Mouse (Mus musculus) adrenal gland, postnatal 36 days (tissue): Measurements from ENCODE around the gene Pth1r. TPM values are rescaled to one million over a fixed set of nuclear protein-coding genes. Genes with fewer than 3 reads are reported as not detected.

Source experiments
- DNase-seq, 2 experiments: peaks; one replicate each; pipeline ENCODE4 v3.0.0; 2021; ENCODE audit warnings: mixed read lengths in 1 of 2
- total RNA-seq, 2 experiments: library from RNA; stranded (reverse); gene quantifications; 2 replicates each; pipeline ENCODE4 v1.2.3; 2021

The Pth1r gene
- total RNA-seq, 2 experiments from 2014 or later = 12.5 to 23.1 TPM

- DNase-seq = no peak
Observed at GRCm38 (mm10) chr9:110750404-110751187, 3.7 kb upstream of the Pth1r start.

GRCm38 (mm10) chr9:110748451-110748850 is 1.5 kb upstream of the Pth1r start:
- no peak for DNase-seq

GRCm38 (mm10) chr9:110746238-110746637 is 707 bp downstream of the Pth1r start:
- DNase-seq = no peak

DNA sequence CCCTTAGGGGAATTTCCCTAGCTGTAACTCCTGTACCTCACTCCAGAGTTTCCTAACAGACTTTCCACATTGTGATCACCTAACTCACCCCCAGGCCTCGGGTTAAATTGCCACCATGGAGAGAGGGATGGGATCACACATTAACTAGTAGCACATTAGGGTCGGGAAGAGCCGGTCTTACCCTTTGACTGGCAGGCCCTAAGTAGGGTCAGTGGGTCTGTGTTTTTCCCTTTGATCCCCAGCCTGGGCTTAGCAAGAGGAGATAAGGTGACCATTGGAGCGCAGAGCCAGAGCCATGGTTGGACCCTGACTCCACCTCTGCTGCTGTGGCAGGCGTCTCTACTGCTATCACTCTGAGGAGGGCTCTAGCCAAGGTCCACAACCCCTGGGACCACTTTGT is 1.2 kb downstream of the Pth1r start:
- DNase-seq = no peak

GRCm38 (mm10) chr9:110743456-110744323 is 3.3 kb downstream of the Pth1r start:
- peak in 1 of 2 experiments; percentile 63 for DNase-seq

GRCm38 (mm10) chr9:110742951-110743455 is 3.9 kb downstream of the Pth1r start:
- DNase-seq = peak in 1 of 2 experiments; percentile 46

- DNase-seq = peak; percentile 45 to 50
Observed at GRCm38 (mm10) chr9:110742295-110742950, 4.5 kb downstream of the Pth1r start.

- DNase-seq = no peak
Observed at GRCm38 (mm10) chr9:110741711-110742294, 5.1 kb downstream of the Pth1r start, which contains the start of gene Myl3. Myl3 (plus strand) TSS chr9:110741861.

- no peak for DNase-seq
Observed at GRCm38 (mm10) chr9:110739961-110740360, 7.0 kb downstream of the Pth1r start.

GRCm38 (mm10) chr9:110738054-110738453 is 8.9 kb downstream of the Pth1r start:
- no peak for DNase-seq

DNA sequence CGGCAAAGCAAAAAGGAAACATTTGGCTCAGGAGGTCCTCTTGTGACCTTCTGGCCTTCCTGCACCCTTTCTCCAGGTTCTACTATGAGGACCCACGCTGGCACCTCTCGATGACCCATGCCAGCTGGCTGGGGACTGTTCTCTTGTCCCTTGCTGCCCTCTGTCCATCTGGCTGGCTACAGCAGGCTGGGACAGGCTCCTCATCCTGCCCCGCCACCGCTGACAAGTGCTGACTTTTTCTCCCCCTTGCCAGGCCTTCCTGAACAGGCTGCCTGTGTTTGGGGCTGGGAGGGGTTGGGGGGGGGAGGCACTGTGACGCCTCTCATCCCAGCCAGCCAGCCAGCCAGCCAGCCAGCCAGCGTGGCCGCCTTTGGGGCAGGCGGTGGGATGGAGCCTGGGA is 10.6 kb downstream of the Pth1r start:
- DNase-seq = no peak

DNA sequence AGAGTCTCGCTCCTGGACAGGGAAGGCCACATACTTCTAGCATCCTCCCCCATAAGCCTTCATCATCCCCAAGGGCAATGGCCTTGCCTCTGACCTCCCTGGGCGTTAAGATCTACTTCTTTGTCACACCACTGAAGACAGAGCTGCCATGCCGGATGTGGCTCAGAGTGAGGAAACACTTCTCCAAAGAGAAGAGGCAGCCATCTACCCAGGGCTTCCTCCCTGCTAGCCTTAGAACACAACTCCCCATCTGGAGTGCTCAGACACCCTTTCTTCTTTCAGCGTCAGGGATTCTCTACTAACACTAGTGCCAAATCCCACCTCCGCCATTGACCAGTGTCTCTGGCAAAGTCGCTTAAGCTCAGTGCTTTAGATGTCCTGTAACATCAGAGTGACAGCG is 12.8 kb downstream of the Pth1r start:
- DNase-seq = no peak

DNA sequence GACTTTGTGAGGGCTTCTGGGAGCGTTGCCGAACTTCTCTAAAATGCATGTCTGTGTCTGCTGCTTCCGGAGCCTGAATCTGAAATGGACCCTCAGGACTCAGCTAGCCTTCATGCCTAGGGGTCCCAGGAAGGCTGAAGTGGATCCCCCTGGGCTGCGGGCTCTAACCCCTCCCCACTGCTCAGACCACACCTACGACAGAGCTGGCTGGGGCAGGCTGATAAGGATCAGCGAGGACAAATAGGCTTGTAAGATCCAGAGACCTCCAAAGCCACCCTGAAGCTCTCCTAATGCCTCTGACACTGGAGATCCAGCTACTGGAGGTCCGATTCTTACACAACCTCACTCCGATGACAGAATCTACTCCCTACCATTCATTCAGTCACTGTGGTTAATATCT is 13.8 kb downstream of the Pth1r start:
- DNase-seq = no peak

- peak; percentile 83 to 89 for DNase-seq
Observed at GRCm38 (mm10) chr9:110732623-110733022, 14.3 kb downstream of the Pth1r start.

DNA sequence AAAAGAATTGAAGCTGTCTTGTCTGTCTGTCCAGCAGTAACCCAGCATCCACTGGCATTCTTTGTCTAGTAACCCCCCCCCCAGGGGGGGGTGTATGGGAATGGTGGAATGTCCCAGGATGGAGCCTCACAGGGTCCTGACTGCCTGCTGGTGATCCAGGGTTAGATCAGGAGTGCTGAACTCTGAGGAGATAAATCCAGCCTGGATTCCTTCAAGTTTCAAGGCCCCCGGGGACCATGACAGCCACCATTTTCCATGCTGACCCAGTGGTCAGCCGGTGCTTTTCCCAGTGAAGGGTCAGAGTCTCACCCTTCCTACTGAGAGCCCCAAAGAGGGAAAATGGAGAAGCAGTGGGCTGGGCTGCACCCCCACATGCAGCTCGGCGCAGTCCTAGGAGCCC is 15.1 kb downstream of the Pth1r start:
- DNase-seq = no peak

GRCm38 (mm10) chr9:110729841-110730240 is 17.1 kb downstream of the Pth1r start:
- DNase-seq = peak; percentile 59 to 66

GRCm38 (mm10) chr9:110726867-110727266 is 20.1 kb downstream of the Pth1r start:
- DNase-seq = no peak

DNA sequence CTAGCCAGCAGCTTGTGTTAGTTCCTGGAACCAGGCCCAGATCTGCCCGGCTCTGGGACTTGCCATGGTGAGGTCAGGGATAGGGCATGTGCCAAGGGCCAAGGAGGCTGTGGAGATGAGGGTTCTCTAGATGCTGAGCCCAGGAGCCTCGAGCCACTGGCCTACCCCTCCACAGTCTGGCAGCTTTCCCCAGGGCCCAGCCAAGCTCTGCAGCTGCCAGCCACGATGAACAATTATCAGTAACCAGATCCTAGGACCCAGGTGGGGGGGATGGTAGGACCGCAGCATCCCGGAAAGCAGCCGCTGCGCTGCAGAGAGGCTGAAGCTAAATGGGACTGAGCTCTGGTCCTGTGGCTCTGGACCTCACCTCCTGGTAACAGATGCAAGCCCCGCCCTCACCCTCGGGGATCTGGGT is 21.2 kb downstream of the Pth1r start:
- DNase-seq = peak; percentile 52 to 60

DNA sequence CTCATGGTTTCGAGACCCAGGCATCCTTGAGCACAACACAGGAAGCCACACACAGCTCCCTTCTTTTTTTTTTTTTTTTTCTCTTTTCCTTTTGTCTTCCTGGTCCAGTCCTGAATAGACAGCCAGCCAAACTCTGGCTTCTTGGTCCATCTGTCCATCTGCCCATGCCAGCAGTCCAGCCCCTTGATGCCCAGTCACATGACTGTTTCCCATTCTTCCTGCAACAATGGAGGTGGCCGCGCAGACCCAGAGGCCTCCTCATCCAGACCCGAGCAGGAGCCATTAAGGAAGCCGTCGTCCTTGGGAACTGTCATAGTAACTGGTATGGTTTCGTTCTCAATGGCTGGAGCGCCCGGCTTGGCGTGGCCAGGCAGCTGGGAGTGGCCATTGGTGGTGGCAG is 24.9 kb downstream of the Pth1r start:
- no peak for DNase-seq

DNA sequence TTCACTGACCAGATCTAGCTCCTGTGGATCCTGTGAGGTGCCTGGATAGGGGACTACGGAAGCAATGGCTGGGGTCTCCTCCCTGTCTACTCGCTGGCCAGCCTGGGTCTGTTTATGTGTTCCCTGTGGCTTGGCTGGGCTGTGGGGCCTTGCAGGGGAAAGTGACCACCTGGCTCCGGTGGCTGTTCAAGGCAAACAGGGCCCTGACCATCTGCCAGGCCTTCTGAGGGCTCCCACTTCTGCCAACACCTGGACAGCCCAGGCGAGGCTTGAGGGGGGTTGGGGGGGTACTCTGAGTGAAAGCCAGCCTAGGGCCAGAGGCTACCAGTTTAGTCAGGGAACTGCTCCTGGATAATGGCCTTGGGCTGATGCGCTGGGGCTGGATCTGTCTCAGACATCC is 27.0 kb downstream of the Pth1r start:
- no peak for DNase-seq

- no peak for DNase-seq
Observed at GRCm38 (mm10) chr9:110718810-110719209, 28.1 kb downstream of the Pth1r start.

GRCm38 (mm10) chr9:110718071-110718470 is 28.9 kb downstream of the Pth1r start:
- DNase-seq = no peak
